Mouse (Mus musculus): ENCODE results near the gene Fbxo44.

DNA sequence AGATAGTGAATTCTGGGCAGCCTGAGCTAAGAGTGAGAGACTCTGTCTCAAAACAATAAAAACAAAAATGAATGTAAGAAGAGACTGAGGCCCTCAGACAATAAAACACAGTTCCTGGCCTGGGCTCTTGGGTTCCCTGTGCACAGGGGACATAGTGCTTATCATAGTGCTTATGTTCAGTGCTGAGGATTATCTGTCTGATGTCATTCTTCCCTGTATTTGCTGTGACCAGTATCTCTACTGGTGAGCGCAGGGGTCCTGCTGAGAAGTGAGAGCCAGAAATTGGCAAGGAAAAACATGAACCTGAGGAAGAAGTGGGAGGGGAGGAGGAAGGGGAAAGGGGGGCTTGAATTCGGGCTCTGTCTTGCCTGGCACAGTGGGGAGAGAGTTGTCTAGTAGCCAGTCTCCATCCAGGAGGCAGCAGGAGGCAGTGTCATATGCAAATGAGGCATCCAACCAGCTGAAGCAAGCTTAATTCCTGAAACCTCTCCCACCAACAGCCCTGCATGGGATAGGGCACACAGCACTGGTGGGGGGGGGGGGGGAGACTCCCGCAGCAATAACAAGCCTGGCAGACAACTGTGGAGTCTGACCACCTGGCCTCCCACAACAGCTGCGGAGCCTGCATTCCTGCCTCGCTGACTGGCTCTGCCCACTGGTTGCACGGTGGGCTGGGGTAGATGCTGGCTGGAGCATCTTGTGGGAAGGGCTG, 38.1 kb downstream of the Fbxo44 start:
- no peak for TF ChIP-seq POLR2A (IDR thresholded peaks at IDR 0.05; ENCODE audit: low read depth, low read length)
- no peak for TF ChIP-seq CTCF (IDR thresholded peaks at IDR 0.05; ENCODE audit: extremely low read depth, insufficient read depth, insufficient read length, insufficient replicate concordance)

Measured in spleen, adult 2 months (tissue).